Mouse (Mus musculus) CH12.LX (cell line): Measurements from ENCODE around the gene Cdk5. TPM values are rescaled to one million over a fixed set of nuclear protein-coding genes. Genes with fewer than 3 reads are reported as not detected.
A peak's percentile ranks its signal among the peaks of the same experiment; 100 is the strongest.

ENCODE experiments used
- DNase-seq: peaks from one replicate; pipeline ENCODE4 v3.0.0-alpha.2; 2013; ENCODE audit errors: extremely low read depth
- H3K27ac ChIP-seq: 2 replicates; pipeline ENCODE4 v1.5.1; 2012; ENCODE audit warnings: low read depth, mild to moderate bottlenecking, control low read depth, moderate library complexity; ENCODE audit not compliant: insufficient read depth
- H3K27me3 ChIP-seq: replicated peaks from 2 replicates; pipeline ENCODE3; 2012; ENCODE audit warnings: inconsistent platforms
- H3K36me3 ChIP-seq, 2 experiments: replicated peaks in 1 of 2; 2 replicates each; pipeline versions ENCODE3 to v1.6.1; 2012; ENCODE audit warnings: inconsistent platforms in 1 of 2, low read length in 1 of 2, mild to moderate bottlenecking in 1 of 2, mixed read lengths in 1 of 2, moderate library complexity in 1 of 2; ENCODE audit not compliant: control insufficient read depth in 1 of 2, insufficient read depth in 1 of 2
- H3K4me1 ChIP-seq, 2 experiments: 2 replicates each; pipeline ENCODE4 v1.6.1; 2012; ENCODE audit warnings: inconsistent platforms in 1 of 2, moderate library complexity in 1 of 2; ENCODE audit not compliant: insufficient read depth in 2 of 2, control insufficient read depth in 1 of 2
- H3K4me2 ChIP-seq: 2 replicates; pipeline ENCODE4 v1.6.1; 2012; ENCODE audit warnings: low read depth, mild to moderate bottlenecking, control low read depth; ENCODE audit not compliant: poor library complexity, insufficient read depth, severe bottlenecking
- H3K4me3 ChIP-seq, 3 experiments: fragments of 150-350 bp in 1 of 3; sonication (generic) in 1 of 3; replicated peaks in 1 of 3; 2 replicates each; pipeline versions ENCODE3 to v1.5.1; 2011 to 2012; ENCODE audit warnings: low read depth in 2 of 3, low read length in 2 of 3, mild to moderate bottlenecking in 2 of 3, moderate library complexity in 2 of 3, control low read depth in 1 of 3, improper control_type of control experiment in 1 of 3, inconsistent platforms in 1 of 3, mixed read lengths in 1 of 3; ENCODE audit not compliant: poor library complexity in 1 of 3
- H3K79me2 ChIP-seq: replicated peaks from 2 replicates; pipeline ENCODE4 v1.6.1; 2012; ENCODE audit warnings: mild to moderate bottlenecking, moderate library complexity; ENCODE audit not compliant: control insufficient read depth, poor library complexity, insufficient read depth, severe bottlenecking; ENCODE audit errors: extremely low read depth
- H3K9ac ChIP-seq: 2 replicates; pipeline ENCODE4 v1.6.1; 2012; ENCODE audit warnings: low read depth, mild to moderate bottlenecking, control low read depth, moderate library complexity; ENCODE audit not compliant: insufficient read depth
- H3K9me3 ChIP-seq: replicated peaks from 2 replicates; pipeline ENCODE3; 2012; ENCODE audit warnings: low read length, inconsistent platforms, mixed read lengths
- BHLHE40 ChIP-seq: IDR thresholded peaks from 2 replicates; pipeline ENCODE4 v1.6.1; 2011; ENCODE audit warnings: mild to moderate bottlenecking, low read depth, low read length, improper control_type of control experiment
- CHD1 ChIP-seq: IDR thresholded peaks from 2 replicates; pipeline ENCODE4 v1.6.1; 2012; ENCODE audit warnings: low read depth, low read length, improper control_type of control experiment, inconsistent platforms
- CHD2 ChIP-seq: IDR thresholded peaks from 2 replicates; pipeline ENCODE4 v1.6.1; 2011; ENCODE audit warnings: low read length, improper control_type of control experiment
- CTCF ChIP-seq, 2 experiments: IDR thresholded peaks in 1 of 2; conservative IDR thresholded peaks in 1 of 2; 2 replicates each; pipeline ENCODE4 v1.5.1; 2011 to 2012; ENCODE audit warnings: low read depth in 2 of 2, low read length in 2 of 2, improper control_type of control experiment in 1 of 2, inconsistent platforms in 1 of 2, mild to moderate bottlenecking in 1 of 2, moderate library complexity in 1 of 2
- E2F4 ChIP-seq: IDR thresholded peaks from 2 replicates; pipeline ENCODE4 v1.6.1; 2011; ENCODE audit warnings: low read depth, low read length, improper control_type of control experiment; ENCODE audit not compliant: insufficient replicate concordance
- ELF1 ChIP-seq: IDR thresholded peaks from 2 replicates; pipeline ENCODE4 v1.6.1; 2014; ENCODE audit warnings: low read depth, mild to moderate bottlenecking, inconsistent platforms, low read length, improper control_type of control experiment
- ETS1 ChIP-seq: conservative IDR thresholded peaks from 2 replicates; pipeline ENCODE4 v1.6.1; 2012; ENCODE audit warnings: low read depth, mild to moderate bottlenecking, inconsistent platforms, low read length, improper control_type of control experiment, moderate library complexity
- GABPA ChIP-seq: IDR thresholded peaks from 2 replicates; pipeline ENCODE4 v1.6.1; 2012; ENCODE audit warnings: low read depth, low read length, improper control_type of control experiment, inconsistent platforms; ENCODE audit not compliant: insufficient replicate concordance
- HCFC1 ChIP-seq: IDR thresholded peaks from 2 replicates; pipeline ENCODE4 v1.6.1; 2012; ENCODE audit warnings: low read depth, mild to moderate bottlenecking, inconsistent platforms, low read length, improper control_type of control experiment
- IRF4 ChIP-seq: IDR thresholded peaks from 2 replicates; pipeline ENCODE4 v1.6.1; 2014; ENCODE audit warnings: low read depth, mild to moderate bottlenecking, inconsistent platforms, low read length, improper control_type of control experiment
- JUN ChIP-seq: IDR thresholded peaks from 2 replicates; pipeline ENCODE4 v1.6.1; 2011; ENCODE audit warnings: low read depth, mild to moderate bottlenecking, low read length, improper control_type of control experiment, moderate library complexity; ENCODE audit not compliant: insufficient read depth
- JUND ChIP-seq: conservative IDR thresholded peaks from 2 replicates; pipeline ENCODE4 v1.6.1; 2011; ENCODE audit warnings: low read depth, low read length, improper control_type of control experiment
- KAT2A ChIP-seq: IDR thresholded peaks from 2 replicates; pipeline ENCODE4 v1.6.1; 2012; ENCODE audit warnings: low read length, improper control_type of control experiment, inconsistent platforms; ENCODE audit not compliant: insufficient replicate concordance
- MAFK ChIP-seq: IDR thresholded peaks from 2 replicates; pipeline ENCODE4 v1.6.1; 2011; ENCODE audit warnings: low read length, improper control_type of control experiment; ENCODE audit not compliant: insufficient replicate concordance
- MAX ChIP-seq: IDR thresholded peaks from 2 replicates; pipeline ENCODE4 v1.6.1; 2011; ENCODE audit warnings: low read length, improper control_type of control experiment
- MEF2A ChIP-seq: IDR thresholded peaks from 2 replicates; pipeline ENCODE4 v1.6.1; 2014; ENCODE audit warnings: low read depth, mild to moderate bottlenecking, inconsistent platforms, low read length, improper control_type of control experiment, borderline replicate concordance
- MYC ChIP-seq: IDR thresholded peaks from 2 replicates; pipeline ENCODE4 v1.6.1; 2011; ENCODE audit warnings: low read depth, mild to moderate bottlenecking, improper control_type of control experiment, low read length
- NELFE ChIP-seq: IDR thresholded peaks from 2 replicates; pipeline ENCODE4 v1.6.1; 2011; ENCODE audit warnings: low read depth, low read length, improper control_type of control experiment
- PAX5 ChIP-seq: IDR thresholded peaks from 2 replicates; pipeline ENCODE4 v1.6.1; 2012; ENCODE audit warnings: low read length, inconsistent platforms, mixed read lengths
- POLR2A ChIP-seq: IDR thresholded peaks from 2 replicates; pipeline ENCODE4 v1.6.1; 2011; ENCODE audit warnings: low read depth, mild to moderate bottlenecking, improper control_type of control experiment, low read length
- POLR2AphosphoS2 ChIP-seq: IDR thresholded peaks from 2 replicates; pipeline ENCODE4 v1.6.1; 2011; ENCODE audit warnings: low read depth, low read length, improper control_type of control experiment
- RAD21 ChIP-seq: IDR thresholded peaks from 2 replicates; pipeline ENCODE4 v1.6.1; 2011; ENCODE audit warnings: low read depth, mild to moderate bottlenecking, low read length, improper control_type of control experiment, moderate library complexity
- RCOR1 ChIP-seq: conservative IDR thresholded peaks from 2 replicates; pipeline ENCODE4 v1.6.1; 2012; ENCODE audit warnings: low read depth, mild to moderate bottlenecking, inconsistent platforms, low read length, improper control_type of control experiment
- SIN3A ChIP-seq: IDR thresholded peaks from 2 replicates; pipeline ENCODE4 v1.6.1; 2012; ENCODE audit warnings: low read length, improper control_type of control experiment, inconsistent platforms
- SMC3 ChIP-seq: IDR thresholded peaks from 2 replicates; pipeline ENCODE4 v1.6.1; 2011; ENCODE audit warnings: low read depth, low read length, improper control_type of control experiment
- TBP ChIP-seq: conservative IDR thresholded peaks from 2 replicates; pipeline ENCODE4 v1.6.1; 2011; ENCODE audit warnings: low read depth, low read length, improper control_type of control experiment
- TCF12 ChIP-seq: IDR thresholded peaks from 2 replicates; pipeline ENCODE4 v1.6.1; 2014; ENCODE audit warnings: low read depth, mild to moderate bottlenecking, inconsistent platforms, low read length, improper control_type of control experiment
- UBTF ChIP-seq: IDR thresholded peaks from 2 replicates; pipeline ENCODE4 v1.6.1; 2012; ENCODE audit warnings: low read depth, mild to moderate bottlenecking, inconsistent platforms, low read length, improper control_type of control experiment, moderate library complexity
- USF1 ChIP-seq: IDR thresholded peaks from 2 replicates; pipeline ENCODE4 v1.6.1; 2014; ENCODE audit warnings: low read depth, mild to moderate bottlenecking, inconsistent platforms, low read length, improper control_type of control experiment
- ZC3H11A ChIP-seq: IDR thresholded peaks from 2 replicates; pipeline ENCODE4 v1.6.1; 2012; ENCODE audit warnings: low read depth, mild to moderate bottlenecking, inconsistent platforms, low read length, improper control_type of control experiment
- ZKSCAN1 ChIP-seq: IDR thresholded peaks from 2 replicates; pipeline ENCODE4 v1.6.1; 2012; ENCODE audit warnings: low read depth, inconsistent platforms, low read length, improper control_type of control experiment, borderline replicate concordance
- ZMIZ1 ChIP-seq: IDR thresholded peaks from 2 replicates; pipeline ENCODE4 v1.6.1; 2012; ENCODE audit warnings: low read depth, mild to moderate bottlenecking, inconsistent platforms, low read length, improper control_type of control experiment
- ZNF384 ChIP-seq: IDR thresholded peaks from 2 replicates; pipeline ENCODE4 v1.6.1; 2012; ENCODE audit warnings: low read depth, low read length, improper control_type of control experiment, inconsistent platforms
- dilution Hi-C: fragments of 300-500 bp; cut with MboI; formaldehyde crosslinking; loops from 2 replicates; pipeline ENCODE4 v1.14.3; 2020; ENCODE audit warnings: low sequenced_read_pairs; ENCODE audit not compliant: extremely low pct_unique_long_range_greater_than_20kb, extremely low pct_ligation_motif_present
- in situ Hi-C: fragments of 300-500 bp; cut with MboI; formaldehyde crosslinking; loops from 3 replicates; pipeline ENCODE4 v1.14.3; 2019; ENCODE audit warnings: low sequenced_read_pairs, low pct_ligation_motif_present, low pct_unique_long_range_greater_than_20kb, mixed read lengths
- polyA plus RNA-seq: library from polyadenylated mRNA; unstranded; fragments of >175 nt; gene quantifications from 2 replicates; pipeline ENCODE4 v1.2.1, GENCODE M21; 2012; ENCODE audit warnings: low read depth; ENCODE audit not compliant: insufficient read length
- total RNA-seq, 2 experiments: library from RNA; depleted of rRNA; stranded (reverse); fragments of 300-350 nt in 1 of 2; fragments of >200 nt in 1 of 2; gene quantifications; 2 replicates each; pipeline ENCODE4 v1.2.3; 2012 to 2014

The Cdk5 gene
- total and polyA plus RNA-seq, 3 experiments, result 7.4 to 26.6 (median 12.1) TPM

GRCm38 (mm10) chr5:24394165-24394894 lies 29.0 kb downstream of the Cdk5 start (continued):
- no peak for TF ChIP-seq MAFK
- TF ChIP-seq GABPA, result peak; percentile 36; the same call in 1 of the 2 replicates
- TF ChIP-seq IRF4, result peak; percentile 26; the same call in 1 of the 2 replicates
- no peak; the same call in 1 of the 2 replicates for TF ChIP-seq MYC
- no peak for TF ChIP-seq JUND
- TF ChIP-seq MAX, result peak; percentile 67
- no peak for TF ChIP-seq CHD1

GRCm38 (mm10) chr5:24393392-24393997 lies 29.8 kb downstream of the Cdk5 start, which contains the start of gene Abcb8:
Gene Abcb8 (plus strand): TSS chr5:24393663.
- H3K27ac ChIP-seq, result peak within 1 kb of the TSS; percentile 83
- peak within 1 kb of the TSS; percentile 65 to 77 (median 71) for H3K4me3 ChIP-seq
- no peaks in the 10 kb centered on the region for H3K79me2 ChIP-seq
- no peaks in the 10 kb centered on the region for H3K9me3 ChIP-seq
- dilution Hi-C loops (no loop called here), in situ Hi-C loops (no loop called here)
- DNase-seq, result peak; percentile 95
- H3K4me1 ChIP-seq, result peaks cover 18 to 60% of the 10 kb centered on the region in 2 experiments
- H3K36me3 ChIP-seq, result peaks cover 0 to 11% of the 10 kb centered on the region in 2 experiments
- H3K4me2 ChIP-seq, result peak within 1 kb of the TSS; percentile 94
- peak within 1 kb of the TSS; percentile 67 for H3K9ac ChIP-seq
- no peaks in the 10 kb centered on the region for H3K27me3 ChIP-seq
- TF ChIP-seq BHLHE40 (peak; percentile 59), ZKSCAN1 (no peak), ELF1 (peak; percentile 36; the same call in 1 of the 2 replicates), UBTF (no peak), CHD2 (peak; percentile 91), ZMIZ1 (0 out of 2 replicates have a peak, but pooled peaks have one; percentile 8), POLR2A (no peak), NELFE (0 out of 2 replicates have a peak, but pooled peaks have one; percentile 48), GABPA (no peak), HCFC1 (peak; percentile 52; the same call in 1 of the 2 replicates), ETS1 (peak; percentile 33; the same call in 1 of the 2 replicates), POLR2AphosphoS2 (no peak), E2F4 (no peak), RCOR1 (no peak), JUN (peak; percentile 58), USF1 (no peak), IRF4 (peak; percentile 61; the same call in 1 of the 2 replicates), MAX (peak; percentile 72), CTCF (conservative IDR thresholded peaks at IDR 0.05 in 1 of 2, IDR thresholded peaks at IDR 0.05 in 1 of 2; ENCODE audit: low read depth in 2 of 2, low read length in 2 of 2) (peak; percentile 88 to 90), KAT2A (no peak), MEF2A (peak; percentile 43; the same call in 1 of the 2 replicates), TBP (0 out of 2 replicates have a peak, but pooled peaks have one; percentile 14), MAFK (no peak), SMC3 (peak; percentile 76), CHD1 (peak; percentile 94; the same call in 1 of the 2 replicates), TCF12 (peak; percentile 62; the same call in 1 of the 2 replicates), SIN3A (peak; percentile 81), ZNF384 (no peak), PAX5 (no peak), JUND (peak; percentile 67), ZC3H11A (no peak), RAD21 (peak; percentile 46)
